Mouse (Mus musculus) E14TG2a.4 (cell line): ENCODE results near the gene Cenpm.

Experiments used
- H3K27me3 ChIP-seq: 2 replicates; pipeline ENCODE4 v1.6.1; 2014; ENCODE audit warnings: low read length, control low read depth; ENCODE audit not compliant: insufficient read depth
- H3K36me3 ChIP-seq: 2 replicates; pipeline ENCODE4 v1.6.1; 2014; ENCODE audit warnings: low read length, control low read depth; ENCODE audit not compliant: insufficient read depth
- H3K4me1 ChIP-seq: replicated peaks from 2 replicates; pipeline ENCODE4 v1.6.1; 2014; ENCODE audit warnings: low read depth, low read length, control low read depth
- H3K4me3 ChIP-seq: replicated peaks from 2 replicates; pipeline ENCODE4 v1.5.1; 2014; ENCODE audit warnings: mild to moderate bottlenecking, low read length
- H3K9me3 ChIP-seq: 2 replicates; pipeline ENCODE4 v1.6.1; 2014; ENCODE audit warnings: low read length, control low read depth
- CTCF ChIP-seq: conservative IDR thresholded peaks from 2 replicates; pipeline ENCODE4 v1.5.1; 2014; ENCODE audit warnings: low read length
- NANOG ChIP-seq: IDR thresholded peaks from 2 replicates; pipeline ENCODE4 v1.6.1; 2014; ENCODE audit warnings: borderline replicate concordance, low read length, mixed read lengths
- POU5F1 ChIP-seq: IDR thresholded peaks from 2 replicates; pipeline ENCODE4 v1.6.1; 2014; ENCODE audit warnings: low read length, borderline replicate concordance

Cenpm gene

DNA sequence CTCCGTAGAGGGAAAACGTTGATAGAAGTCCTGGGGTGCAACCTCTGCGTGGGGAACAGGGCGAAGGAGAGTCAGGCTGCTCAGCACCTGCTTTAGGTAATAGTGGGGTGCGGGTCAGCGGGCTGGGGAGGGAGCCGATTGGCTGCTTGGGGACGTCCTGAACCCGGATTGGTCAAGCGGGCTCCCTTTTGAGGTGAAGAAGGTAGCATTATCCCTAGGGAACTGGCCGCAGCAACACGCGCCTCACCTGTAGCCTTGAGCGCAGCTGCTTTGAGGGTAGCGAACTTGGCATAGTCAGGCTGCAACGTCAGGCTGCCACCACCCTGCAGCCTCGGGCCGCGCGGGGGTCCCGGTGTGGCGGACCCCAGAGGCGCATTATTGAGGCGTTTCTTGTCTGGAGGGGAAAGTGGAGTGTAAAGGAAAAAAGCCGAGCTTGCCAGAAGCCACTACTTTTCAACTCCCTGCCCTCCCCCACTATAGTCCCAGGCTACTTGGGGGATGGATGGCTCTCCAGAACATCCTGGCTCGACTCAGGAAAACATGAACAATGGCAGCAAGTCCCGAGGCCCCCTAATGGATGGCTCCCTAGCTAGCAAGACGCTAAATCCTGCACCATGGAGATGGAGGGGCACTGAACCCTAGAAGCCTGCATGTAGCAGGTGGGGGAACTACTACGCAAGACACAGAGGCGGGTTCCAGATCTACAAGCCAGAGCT, 36.9 kb downstream of the Cenpm start:
- Histone ChIP-seq H3K4me1 (peaks cover 75% of the 10 kb centered on the region), H3K36me3 (peaks cover 48% of the 10 kb centered on the region), H3K4me3 (peak overlapping the region; percentile 75), H3K27me3 (peaks cover 61% of the 10 kb centered on the region), H3K9me3 (no peaks in the 10 kb centered on the region)
- TF ChIP-seq NANOG, result no peak
- TF ChIP-seq POU5F1, result no peak
- TF ChIP-seq CTCF, result no peak

DNA sequence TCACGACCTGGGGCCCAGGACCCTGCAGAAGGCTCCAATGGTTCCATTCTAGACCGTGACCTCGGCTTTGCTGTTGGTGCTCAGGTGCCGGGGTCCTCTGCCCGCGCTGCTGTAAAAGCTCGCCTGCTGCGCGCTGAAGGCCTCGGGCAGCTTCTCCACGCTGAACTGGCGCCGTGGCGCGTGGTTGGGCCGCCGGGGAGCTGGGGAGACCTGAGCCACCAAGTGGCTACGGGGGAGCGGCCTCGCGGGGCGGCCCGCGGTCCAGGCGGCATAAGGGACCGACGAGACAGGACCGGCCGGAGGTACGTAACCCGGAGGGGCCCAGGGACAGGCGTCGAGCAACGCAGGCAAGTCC, 37.5 kb downstream of the Cenpm start:
- TF ChIP-seq CTCF, result no peak
- TF ChIP-seq POU5F1, result no peak
- TF ChIP-seq NANOG, result no peak
- Histone ChIP-seq H3K27me3 (peaks cover 56% of the 10 kb centered on the region), H3K36me3 (peaks cover 54% of the 10 kb centered on the region), H3K4me1 (peaks cover 79% of the 10 kb centered on the region), H3K4me3 (peak overlapping the region; percentile 75), H3K9me3 (no peaks in the 10 kb centered on the region)

DNA sequence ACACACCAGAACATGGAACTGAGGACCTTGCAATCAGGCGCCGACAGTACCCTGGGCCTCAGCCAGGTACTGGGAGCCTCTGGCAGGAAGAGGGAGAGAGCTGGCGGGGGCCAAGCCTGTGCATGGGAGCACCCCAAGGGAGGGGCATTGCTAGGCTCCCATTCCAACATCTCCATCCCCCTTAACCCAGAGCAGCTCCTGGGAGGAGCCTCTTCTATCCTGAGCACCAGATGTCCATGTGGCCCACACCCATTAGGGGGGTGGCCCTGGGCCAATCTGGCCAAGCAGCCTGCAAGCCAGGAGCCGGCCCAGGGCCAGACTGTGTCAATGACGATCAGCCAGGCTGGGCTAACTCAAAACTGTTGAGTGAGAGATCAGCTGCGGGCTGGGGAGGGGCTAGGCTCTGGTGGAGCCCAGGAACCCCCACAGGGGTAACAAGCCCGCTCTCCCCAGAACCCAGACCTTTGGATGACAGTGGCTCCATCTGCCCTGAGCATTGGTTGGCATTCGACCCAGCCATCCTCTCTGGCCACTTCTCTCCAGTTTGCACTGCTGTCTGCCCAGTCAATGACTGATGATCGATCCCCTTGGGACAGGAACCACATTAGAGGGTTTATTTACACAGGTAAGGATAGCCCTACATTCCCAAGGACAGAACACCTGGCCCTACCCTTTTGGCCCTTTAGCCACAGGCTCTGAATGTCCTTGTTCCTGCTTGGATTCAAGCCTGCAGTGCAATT, 38.0 kb downstream of the Cenpm start:
- no peak for TF ChIP-seq NANOG
- no peak for TF ChIP-seq POU5F1
- no peak for TF ChIP-seq CTCF

DNA sequence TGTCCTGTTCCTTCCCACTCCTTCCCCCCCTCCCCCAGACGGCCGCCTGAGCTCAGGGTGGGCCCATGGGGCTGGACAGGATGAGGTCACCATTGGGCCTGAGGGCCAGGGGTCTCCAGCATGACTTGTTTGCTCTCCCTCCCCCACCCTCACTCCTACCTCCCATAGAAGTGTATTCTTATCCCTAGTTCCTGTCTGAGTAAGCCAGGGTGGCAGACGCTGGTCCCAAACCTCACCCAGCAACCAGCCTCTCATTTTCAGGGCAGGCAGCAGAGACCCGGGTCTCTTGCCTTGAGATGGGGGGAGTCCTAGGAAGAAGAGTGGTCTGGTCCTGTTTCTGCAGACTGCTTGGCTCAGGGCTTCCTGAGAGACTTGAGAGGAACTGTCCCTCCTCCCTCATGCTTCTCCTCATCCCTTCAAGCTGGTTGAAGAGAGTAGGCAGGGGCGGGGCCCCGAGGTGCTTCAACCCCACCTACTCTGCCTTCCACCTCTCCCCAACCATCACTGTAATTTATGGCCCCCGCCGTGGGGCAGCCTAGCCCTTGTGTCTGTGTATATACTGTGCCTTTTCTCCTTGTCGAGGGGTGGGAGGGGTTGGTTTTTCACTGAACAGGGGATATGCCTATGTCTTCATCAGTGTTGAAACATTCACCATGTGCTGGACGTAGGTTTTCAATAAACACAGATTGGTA, 39.7 kb downstream of the Cenpm start:
- peaks cover 35% of the 10 kb centered on the region for H3K27me3 ChIP-seq
- H3K36me3 ChIP-seq, result peaks cover 68% of the 10 kb centered on the region
- H3K4me1 ChIP-seq, result peaks cover 73% of the 10 kb centered on the region
- no peaks in the 10 kb centered on the region for H3K9me3 ChIP-seq
- TF ChIP-seq NANOG (no peak), POU5F1 (no peak), CTCF (no peak)
- no peak overlapping the region for H3K4me3 ChIP-seq

More for the DNA sequence above, 38.0 kb downstream of the Cenpm start:
- Histone ChIP-seq H3K36me3 (peaks cover 59% of the 10 kb centered on the region), H3K4me3 (peak overlapping the region; percentile 75), H3K27me3 (peaks cover 51% of the 10 kb centered on the region), H3K9me3 (no peaks in the 10 kb centered on the region), H3K4me1 (peaks cover 81% of the 10 kb centered on the region)

DNA sequence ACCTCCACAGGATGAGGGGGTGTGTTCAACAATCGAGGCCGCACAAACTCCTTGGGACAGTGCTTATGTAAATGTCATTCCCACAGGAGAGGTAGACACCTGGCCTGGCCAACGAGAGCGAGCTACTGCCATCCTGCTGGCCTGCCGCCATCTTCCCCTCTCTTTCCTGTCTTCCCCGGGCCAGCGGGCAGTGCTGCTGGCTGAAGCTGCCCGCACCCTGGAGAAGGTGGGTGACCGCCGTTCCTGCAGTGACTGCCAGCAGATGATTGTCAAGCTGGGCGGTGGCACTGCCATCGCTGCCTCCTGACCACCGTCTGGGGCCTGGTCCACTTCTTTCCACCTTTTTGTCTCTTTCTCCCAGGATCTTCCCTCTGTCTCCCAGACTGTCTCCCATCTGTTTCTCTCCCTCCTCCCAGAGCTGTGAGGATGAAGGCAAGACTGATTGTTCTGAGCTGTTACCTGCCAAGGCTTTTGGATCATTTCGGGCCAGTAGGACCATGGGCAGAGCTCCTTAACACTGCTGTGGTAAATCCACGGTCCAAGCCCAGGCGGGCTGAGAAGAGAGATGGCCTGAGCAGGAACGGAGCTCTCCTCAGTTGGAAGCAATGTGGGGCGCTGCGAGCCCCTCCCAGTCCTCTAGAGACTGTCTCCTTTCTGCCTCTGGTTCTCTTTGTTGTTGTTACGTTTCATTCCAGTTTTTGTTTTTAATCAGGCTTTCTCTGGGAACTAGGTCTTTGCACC, 40.8 kb downstream of the Cenpm start:
- Histone ChIP-seq H3K4me1 (peaks cover 83% of the 10 kb centered on the region), H3K9me3 (no peaks in the 10 kb centered on the region), H3K4me3 (no peak overlapping the region), H3K27me3 (peaks cover 24% of the 10 kb centered on the region), H3K36me3 (peaks cover 79% of the 10 kb centered on the region)
- TF ChIP-seq NANOG (no peak), CTCF (no peak), POU5F1 (no peak)

DNA sequence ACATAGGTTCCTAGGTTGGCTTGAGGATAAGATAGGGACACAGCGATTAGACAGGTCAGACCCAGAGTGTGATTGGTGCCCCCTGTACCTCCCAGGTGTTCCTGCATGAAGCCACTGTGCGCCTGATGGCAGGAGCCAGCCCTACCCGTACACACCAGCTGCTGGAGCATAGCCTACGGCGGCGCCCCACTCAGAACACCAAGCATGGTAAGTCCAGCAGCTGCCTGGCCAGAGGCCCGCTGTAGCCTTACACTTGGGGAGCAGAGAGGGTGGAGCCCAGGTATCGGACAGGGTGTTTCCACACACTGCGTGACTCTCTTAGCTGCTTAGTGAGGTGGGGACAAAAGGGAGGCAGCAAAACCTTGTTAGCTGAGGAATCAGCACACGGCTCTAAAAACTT, 41.5 kb downstream of the Cenpm start:
- no peak for TF ChIP-seq CTCF
- TF ChIP-seq NANOG, result no peak
- H3K36me3 ChIP-seq, result peaks cover 86% of the 10 kb centered on the region
- peaks cover 17% of the 10 kb centered on the region for H3K27me3 ChIP-seq
- peaks cover 85% of the 10 kb centered on the region for H3K4me1 ChIP-seq
- no peaks in the 10 kb centered on the region for H3K9me3 ChIP-seq
- H3K4me3 ChIP-seq, result no peak overlapping the region

DNA sequence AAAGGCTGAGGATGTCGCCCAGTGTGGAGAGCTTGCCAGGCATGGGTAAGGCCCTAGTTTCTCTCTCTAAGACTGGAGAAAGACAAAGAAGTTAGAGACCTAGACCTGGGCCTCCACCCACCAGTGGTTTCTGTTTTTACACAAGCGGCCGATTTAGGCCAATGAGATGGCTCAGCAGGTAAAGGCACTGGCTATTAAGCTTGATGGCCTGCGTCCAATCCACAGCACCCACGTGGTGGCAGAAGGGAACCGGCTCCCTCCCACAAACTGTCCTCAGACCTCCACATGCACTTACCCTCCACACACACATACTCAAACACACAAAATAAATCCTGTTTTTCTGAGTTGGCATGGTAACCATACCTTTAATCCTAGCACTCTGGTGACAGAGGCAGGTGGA, 42.5 kb downstream of the Cenpm start:
- peaks cover 96% of the 10 kb centered on the region for H3K36me3 ChIP-seq
- no peak overlapping the region for H3K4me3 ChIP-seq
- no peak for TF ChIP-seq NANOG
- TF ChIP-seq CTCF, result no peak
- TF ChIP-seq POU5F1, result no peak
- peaks cover 87% of the 10 kb centered on the region for H3K4me1 ChIP-seq
- H3K9me3 ChIP-seq, result no peaks in the 10 kb centered on the region
- H3K27me3 ChIP-seq, result peaks cover 7% of the 10 kb centered on the region

DNA sequence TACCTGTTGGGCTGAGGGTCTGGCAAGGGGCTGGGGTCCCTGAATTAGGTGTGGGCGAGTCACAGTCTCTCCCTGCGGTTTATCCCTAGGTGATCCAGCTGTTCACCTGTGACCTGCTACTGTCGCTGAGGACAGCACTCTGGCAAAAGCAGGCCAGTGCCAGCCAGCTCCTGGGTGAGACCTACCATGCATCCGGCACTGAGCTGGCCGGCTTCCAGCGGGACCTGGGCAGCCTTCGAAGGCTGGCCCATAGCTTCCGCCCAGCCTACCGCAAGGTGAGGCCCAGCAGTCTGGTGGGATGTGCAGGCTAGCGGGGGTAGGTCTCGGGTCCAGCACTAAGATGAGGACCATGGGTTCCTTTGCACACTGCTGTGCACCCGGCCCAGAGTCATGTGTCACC, 45.0 kb downstream of the Cenpm start:
- TF ChIP-seq CTCF (no peak), NANOG (no peak)
- H3K27me3 ChIP-seq, result no peaks in the 10 kb centered on the region
- peak overlapping the region; percentile 48 for H3K4me3 ChIP-seq
- H3K4me1 ChIP-seq, result peaks cover 73% of the 10 kb centered on the region
- no peaks in the 10 kb centered on the region for H3K9me3 ChIP-seq
- peaks cover 99% of the 10 kb centered on the region for H3K36me3 ChIP-seq
